Mouse (Mus musculus) gastrocnemius, adult 8-10 months (tissue): Measurements from ENCODE around the gene Llph. TPM values are rescaled to one million over a fixed set of nuclear protein-coding genes. Genes with fewer than 3 reads are reported as not detected.
"Not testable (repeated sequence)": the region's sequence is repeated elsewhere in the genome, so short reads cannot be mapped to it uniquely, and the experiment has no call there.

Source experiments
- DNase-seq, 2 experiments: peaks; one replicate each; pipeline ENCODE4 v3.0.0; 2022; ENCODE audit warnings: low spot score in 2 of 2
- total RNA-seq, 4 experiments: library from RNA; stranded (reverse); gene quantifications; 2 replicates each; pipeline ENCODE4 v1.2.4; 2022

Llph gene
- total RNA-seq, result 10 to 100 TPM in 3 of 4 experiments, 1 to 10 TPM in 1; 9.5 to 15.0 (median 12.4) TPM

GRCm38 (mm10) chr10:120226871-120227661 is at the start of gene Llph:
Gene Llph (plus strand): TSS chr10:120227070.
- peak; percentile 65 to 78 for DNase-seq

- DNase-seq, result no peak
Measured at GRCm38 (mm10) chr10:120182887-120183286, 44.0 kb upstream of the Llph start.

GRCm38 (mm10) chr10:120183342-120183741 is 43.5 kb upstream of the Llph start:
- DNase-seq, result no peak

GRCm38 (mm10) chr10:120188513-120188912 is 38.4 kb upstream of the Llph start:
- DNase-seq, result no peak

- DNase-seq, result no peak
Measured at GRCm38 (mm10) chr10:120189276-120189675, 37.6 kb upstream of the Llph start.

GRCm38 (mm10) chr10:120189782-120190181 is 37.1 kb upstream of the Llph start:
- no peak for DNase-seq

GRCm38 (mm10) chr10:120191165-120191564 is 35.7 kb upstream of the Llph start:
- no peak for DNase-seq

GRCm38 (mm10) chr10:120192278-120192677 is 34.6 kb upstream of the Llph start:
- no peak for DNase-seq

- no peak for DNase-seq
Measured at GRCm38 (mm10) chr10:120193255-120193654, 33.6 kb upstream of the Llph start.

- DNase-seq, result no peak
Measured at GRCm38 (mm10) chr10:120197061-120197835, 29.6 kb upstream of the Llph start.

GRCm38 (mm10) chr10:120201131-120201921 is 25.5 kb upstream of the Llph start, which contains the start of gene Tmbim4:
Gene Tmbim4 (plus strand): TSS chr10:120201590.
- DNase-seq, result peak; percentile 73 to 83

- DNase-seq, result peak; percentile 60
Measured at GRCm38 (mm10) chr10:120201961-120202402, 24.9 kb upstream of the Llph start, which contains the start of gene Irak3. Gene Irak3 (minus strand): TSS chr10:120202130.

- no peak for DNase-seq
Measured at GRCm38 (mm10) chr10:120202467-120203250, 24.2 kb upstream of the Llph start.

GRCm38 (mm10) chr10:120204591-120205210 is 22.2 kb upstream of the Llph start:
- no peak for DNase-seq

GRCm38 (mm10) chr10:120208015-120208414 is 18.9 kb upstream of the Llph start:
- no peak for DNase-seq

GRCm38 (mm10) chr10:120208575-120209538 is 18.0 kb upstream of the Llph start:
- peak; percentile 70 to 83 for DNase-seq

- no peak for DNase-seq
Measured at GRCm38 (mm10) chr10:120209539-120209925, 17.3 kb upstream of the Llph start.

- DNase-seq, result no peak
Measured at GRCm38 (mm10) chr10:120210096-120210495, 16.8 kb upstream of the Llph start.

- DNase-seq, result not testable (repeated sequence)
Measured at GRCm38 (mm10) chr10:120217099-120217498, 9.8 kb upstream of the Llph start.
